Mouse (Mus musculus) thymus, adult 2 months (tissue): ENCODE data around the gene Vsig2.

Experiments
- CTCF ChIP-seq: fragments of 200-500 bp; IDR thresholded peaks from 2 replicates; pipeline ENCODE4 v1.5.1; 2012; ENCODE audit warnings: mild to moderate bottlenecking, control low read depth, low read length, moderate library complexity, borderline replicate concordance; ENCODE audit not compliant: control insufficient read depth, poor library complexity, insufficient read depth; ENCODE audit errors: extremely low read depth
- POLR2A ChIP-seq: fragments of 200-500 bp; IDR thresholded peaks from 2 replicates; pipeline ENCODE4 v1.6.1; 2012; ENCODE audit warnings: mild to moderate bottlenecking, low read length, control low read depth, moderate library complexity; ENCODE audit not compliant: control insufficient read depth, poor library complexity, insufficient read depth; ENCODE audit errors: extremely low read depth

DNA sequence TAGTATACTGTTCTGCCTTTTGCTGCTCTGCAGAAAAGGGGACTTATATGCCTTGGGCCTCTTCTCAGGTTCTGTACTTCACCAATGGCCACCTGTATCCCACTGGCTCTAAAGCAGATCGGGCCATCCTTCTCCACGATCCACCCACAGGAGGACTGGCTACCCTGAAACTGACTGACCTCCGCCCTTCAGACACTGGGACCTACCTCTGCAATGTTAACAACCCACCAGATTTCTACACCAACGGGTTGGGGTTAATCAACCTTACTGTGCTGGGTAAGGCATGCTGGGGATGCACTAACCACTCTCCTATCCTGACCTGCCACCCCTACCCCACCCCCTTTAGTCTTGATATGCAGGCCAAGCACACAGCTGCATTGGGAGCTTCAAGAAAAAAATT is 1.2 kb downstream of the Vsig2 start:
- TF ChIP-seq CTCF (no peak), POLR2A (no peak)
